Mouse (Mus musculus): Measurements from ENCODE around the gene Tat. TPM values are rescaled to one million over a fixed set of nuclear protein-coding genes. Genes with fewer than 3 reads are reported as not detected.

Gene Tat
- total and polyA plus RNA-seq, 2 experiments from 2014 or later = 0.14 TPM; not detected in 1

DNA sequence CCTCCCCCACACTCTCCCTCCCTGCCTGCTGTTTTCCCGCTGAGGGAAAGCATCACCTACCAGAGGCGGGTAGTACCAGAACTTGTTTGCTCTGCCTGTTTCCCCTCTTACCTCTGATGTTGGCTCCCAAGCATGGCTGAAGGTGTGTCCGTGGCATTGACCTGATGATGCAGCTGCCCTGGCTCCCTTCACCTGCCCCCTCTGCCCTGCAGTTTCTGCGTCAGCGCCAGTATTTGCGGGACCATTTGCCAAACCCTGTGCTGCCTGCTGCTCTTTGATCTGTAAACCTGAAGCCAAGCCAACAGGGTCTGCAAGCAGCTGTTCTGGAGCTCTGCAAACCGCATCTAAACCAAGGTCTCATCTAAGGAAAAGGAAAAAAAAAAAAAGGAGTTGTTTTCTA lies 3.9 kb upstream of the Tat start:
- ATAC-seq (ENCODE audit: low FRiP score) (no peak), DNase-seq (ENCODE audit: low spot score) (peak; percentile 26)
- Histone ChIP-seq H3K4me2 (ENCODE audit: low read depth, low read length, poor library complexity, severe bottlenecking) (no peak overlapping the region), H3K27me3 (ENCODE audit: insufficient read depth, low read length) (no peaks in the 10 kb centered on the region), H3K4me1 (ENCODE audit: insufficient read depth, low read length) (peaks cover 4% of the 10 kb centered on the region; the same call in 1 of the 2 replicates), H3K36me3 (ENCODE audit: insufficient read depth, low read length) (no peaks in the 10 kb centered on the region), H3K9ac (replicated peaks; ENCODE audit: low read length, poor library complexity, severe bottlenecking) (no peak overlapping the region), H3K9me3 (ENCODE audit: low read length) (no peaks in the 10 kb centered on the region), H3K4me3 (ENCODE audit: low read depth, low read length) (no peak overlapping the region), H3K27ac (ENCODE audit: low read depth, low read length) (no peak overlapping the region)
- TF ChIP-seq CTCF (IDR thresholded peaks at IDR 0.05) = no peak
- 72% methylated on average over 7 of the region's 7 CpGs for WGBS

DNA sequence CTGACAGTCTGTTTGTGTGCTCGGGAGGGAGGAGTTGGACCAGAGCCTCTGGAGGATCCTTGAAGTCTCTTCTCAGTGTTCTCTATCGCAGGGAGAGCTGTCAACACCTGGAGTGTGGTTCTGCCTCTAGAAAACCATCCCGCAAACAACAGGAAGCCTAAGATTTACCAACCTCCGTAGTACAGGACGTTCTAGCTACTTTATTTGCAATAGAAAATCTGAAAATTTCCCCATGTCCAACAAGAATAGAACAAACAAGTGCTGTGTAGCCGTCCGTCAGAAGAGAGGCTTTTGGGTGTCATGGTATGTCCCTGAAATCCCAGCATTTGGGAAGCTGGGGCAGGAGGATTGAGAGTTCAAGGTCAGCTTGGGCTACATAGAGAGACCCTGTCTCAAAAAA lies 2.5 kb upstream of the Tat start:
- DNase-seq (ENCODE audit: low spot score) = no peak
- Histone ChIP-seq H3K9me3 (ENCODE audit: low read length) (no peaks in the 10 kb centered on the region), H3K4me2 (ENCODE audit: low read depth, low read length, poor library complexity, severe bottlenecking) (no peak overlapping the region), H3K4me1 (ENCODE audit: insufficient read depth, low read length) (peaks cover 4% of the 10 kb centered on the region; the same call in 1 of the 2 replicates), H3K27ac (ENCODE audit: low read depth, low read length) (no peak overlapping the region), H3K27me3 (ENCODE audit: insufficient read depth, low read length) (no peaks in the 10 kb centered on the region), H3K36me3 (ENCODE audit: insufficient read depth, low read length) (no peaks in the 10 kb centered on the region), H3K4me3 (ENCODE audit: low read depth, low read length) (no peak overlapping the region), H3K9ac (replicated peaks; ENCODE audit: low read length, poor library complexity, severe bottlenecking) (no peak overlapping the region)
- ATAC-seq (ENCODE audit: low FRiP score) = no peak
- 86% methylated on average over 7 of the region's 7 CpGs for WGBS
- no peak for TF ChIP-seq CTCF (IDR thresholded peaks at IDR 0.05)

DNA sequence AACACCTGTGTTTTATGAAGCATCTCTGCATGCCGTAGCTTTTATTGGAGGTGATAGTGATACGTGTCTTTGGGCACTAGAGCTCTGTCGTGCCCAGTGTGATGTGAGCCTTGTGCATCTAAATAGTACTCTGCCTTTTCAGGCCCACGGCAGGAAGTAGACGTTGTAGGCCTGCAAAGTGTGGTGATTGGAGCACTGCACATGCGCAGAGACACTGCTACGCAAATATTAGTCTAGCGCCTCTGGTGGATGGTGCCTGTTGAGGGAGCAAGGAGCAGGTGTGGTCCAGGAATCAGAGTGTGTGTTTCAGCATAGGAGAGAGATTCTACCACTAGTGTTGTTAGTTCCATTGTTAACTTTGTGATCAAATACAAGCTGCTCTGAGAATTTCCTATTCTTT lies 1.1 kb upstream of the Tat start:
- TF ChIP-seq CTCF (IDR thresholded peaks at IDR 0.05) = no peak
- H3K9me3 ChIP-seq (ENCODE audit: low read length) = no peaks in the 10 kb centered on the region
- no peaks in the 10 kb centered on the region for H3K27me3 ChIP-seq (ENCODE audit: insufficient read depth, low read length)
- DNase-seq (ENCODE audit: low spot score) (no peak), ATAC-seq (ENCODE audit: low FRiP score) (no peak)
- no peak overlapping the region for H3K9ac ChIP-seq (replicated peaks; ENCODE audit: low read length, poor library complexity, severe bottlenecking)
- H3K4me1 ChIP-seq (ENCODE audit: insufficient read depth, low read length) = no peaks in the 10 kb centered on the region
- 89% methylated on average over 8 of the region's 8 CpGs for WGBS
- H3K36me3 ChIP-seq (ENCODE audit: insufficient read depth, low read length) = no peaks in the 10 kb centered on the region
- H3K4me3 ChIP-seq (ENCODE audit: low read depth, low read length) = no peak overlapping the region
- no peak overlapping the region for H3K27ac ChIP-seq (ENCODE audit: low read depth, low read length)
- no peak overlapping the region for H3K4me2 ChIP-seq (ENCODE audit: low read depth, low read length, poor library complexity, severe bottlenecking)

DNA sequence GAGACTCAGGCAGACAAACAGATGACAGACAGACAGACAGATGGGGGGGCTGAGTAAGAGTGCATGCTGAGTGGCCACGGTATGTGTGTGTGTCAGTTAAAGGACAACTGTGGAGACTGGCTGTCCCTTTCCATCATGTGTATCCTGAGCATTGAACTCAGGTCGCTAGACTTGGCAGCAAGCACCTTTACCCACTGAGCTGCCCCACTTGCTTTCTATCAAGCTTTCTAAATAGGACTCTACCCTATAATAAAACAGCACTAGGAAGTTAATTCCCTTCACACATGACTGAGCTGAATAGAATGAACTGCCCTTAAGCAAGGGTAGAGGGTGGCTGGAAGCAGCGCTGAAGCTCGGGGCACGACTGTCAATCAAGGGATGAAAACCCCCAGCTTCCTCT lies 1.9 kb downstream of the Tat start:
- no peak overlapping the region for H3K4me3 ChIP-seq (ENCODE audit: low read depth, low read length)
- DNase-seq (ENCODE audit: low spot score) = no peak
- no peak for TF ChIP-seq CTCF (IDR thresholded peaks at IDR 0.05)
- no peaks in the 10 kb centered on the region for H3K27me3 ChIP-seq (ENCODE audit: insufficient read depth, low read length)
- ATAC-seq (ENCODE audit: low FRiP score) = no peak
- H3K9ac ChIP-seq (replicated peaks; ENCODE audit: low read length, poor library complexity, severe bottlenecking) = no peak overlapping the region
- no peaks in the 10 kb centered on the region for H3K4me1 ChIP-seq (ENCODE audit: insufficient read depth, low read length)
- H3K27ac ChIP-seq (ENCODE audit: low read depth, low read length) = no peak overlapping the region
- no peaks in the 10 kb centered on the region for H3K36me3 ChIP-seq (ENCODE audit: insufficient read depth, low read length)
- H3K4me2 ChIP-seq (ENCODE audit: low read depth, low read length, poor library complexity, severe bottlenecking) = no peak overlapping the region
- H3K9me3 ChIP-seq (ENCODE audit: low read length) = no peaks in the 10 kb centered on the region
- WGBS = 55% methylated on average over 5 of the region's 5 CpGs

DNA sequence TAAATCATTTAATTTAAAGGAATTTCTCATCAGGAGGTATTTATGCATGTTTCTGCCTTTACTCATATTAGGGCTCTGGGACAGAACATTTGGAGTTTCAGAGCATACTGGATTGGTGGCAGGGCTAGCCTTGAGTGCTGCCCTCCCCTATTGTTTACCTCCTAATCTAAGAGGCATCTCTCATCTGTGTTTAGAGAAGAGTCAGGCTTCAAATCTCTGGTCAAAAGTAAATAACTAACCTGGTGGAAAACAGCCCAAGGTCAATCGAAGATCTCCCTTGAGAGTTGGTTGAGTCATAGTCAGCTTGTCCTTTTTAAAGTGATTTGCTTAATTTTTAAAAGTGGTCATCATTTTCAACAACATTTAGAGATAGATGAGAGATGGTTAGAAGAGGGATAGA lies 2.7 kb downstream of the Tat start:
- H3K27me3 ChIP-seq (ENCODE audit: insufficient read depth, low read length) = no peaks in the 10 kb centered on the region

GRCm38 (mm10) chr8:109997381-109997780 lies 7.1 kb downstream of the Tat start:
- H3K27me3 ChIP-seq (ENCODE audit: insufficient read depth, low read length) = no peaks in the 10 kb centered on the region
- no peaks in the 10 kb centered on the region for H3K4me1 ChIP-seq (ENCODE audit: insufficient read depth, low read length)
- H3K9ac ChIP-seq (replicated peaks; ENCODE audit: low read length, poor library complexity, severe bottlenecking) = no peak overlapping the region
- no peaks in the 10 kb centered on the region for H3K36me3 ChIP-seq (ENCODE audit: insufficient read depth, low read length)
- WGBS = 90% methylated on average over 9 of the region's 9 CpGs
- no peaks in the 10 kb centered on the region for H3K9me3 ChIP-seq (ENCODE audit: low read length)
- no peak overlapping the region for H3K27ac ChIP-seq (ENCODE audit: low read depth, low read length)
- TF ChIP-seq CTCF (IDR thresholded peaks at IDR 0.05) = no peak
- H3K4me3 ChIP-seq (ENCODE audit: low read depth, low read length) = no peak overlapping the region
- H3K4me2 ChIP-seq (ENCODE audit: low read depth, low read length, poor library complexity, severe bottlenecking) = no peak overlapping the region
- DNase-seq (ENCODE audit: low spot score) (no peak), ATAC-seq (ENCODE audit: low FRiP score) (no peak)

More for the DNA sequence above, 2.7 kb downstream of the Tat start:
- H3K4me3 ChIP-seq (ENCODE audit: low read depth, low read length) = no peak overlapping the region
- H3K36me3 ChIP-seq (ENCODE audit: insufficient read depth, low read length) = no peaks in the 10 kb centered on the region
- no peak for TF ChIP-seq CTCF (IDR thresholded peaks at IDR 0.05)
- WGBS = 78% methylated on average over 1 of the region's 1 CpGs
- ATAC-seq (ENCODE audit: low FRiP score) (no peak), DNase-seq (ENCODE audit: low spot score) (no peak)
- no peaks in the 10 kb centered on the region for H3K4me1 ChIP-seq (ENCODE audit: insufficient read depth, low read length)
- no peaks in the 10 kb centered on the region for H3K9me3 ChIP-seq (ENCODE audit: low read length)
- no peak overlapping the region for H3K27ac ChIP-seq (ENCODE audit: low read depth, low read length)
- H3K4me2 ChIP-seq (ENCODE audit: low read depth, low read length, poor library complexity, severe bottlenecking) = no peak overlapping the region
- H3K9ac ChIP-seq (replicated peaks; ENCODE audit: low read length, poor library complexity, severe bottlenecking) = no peak overlapping the region

All from midbrain, postnatal 0 days (tissue).